ENCODE assay signal across 8 mouse cellular contexts in the genomic region with DNA sequence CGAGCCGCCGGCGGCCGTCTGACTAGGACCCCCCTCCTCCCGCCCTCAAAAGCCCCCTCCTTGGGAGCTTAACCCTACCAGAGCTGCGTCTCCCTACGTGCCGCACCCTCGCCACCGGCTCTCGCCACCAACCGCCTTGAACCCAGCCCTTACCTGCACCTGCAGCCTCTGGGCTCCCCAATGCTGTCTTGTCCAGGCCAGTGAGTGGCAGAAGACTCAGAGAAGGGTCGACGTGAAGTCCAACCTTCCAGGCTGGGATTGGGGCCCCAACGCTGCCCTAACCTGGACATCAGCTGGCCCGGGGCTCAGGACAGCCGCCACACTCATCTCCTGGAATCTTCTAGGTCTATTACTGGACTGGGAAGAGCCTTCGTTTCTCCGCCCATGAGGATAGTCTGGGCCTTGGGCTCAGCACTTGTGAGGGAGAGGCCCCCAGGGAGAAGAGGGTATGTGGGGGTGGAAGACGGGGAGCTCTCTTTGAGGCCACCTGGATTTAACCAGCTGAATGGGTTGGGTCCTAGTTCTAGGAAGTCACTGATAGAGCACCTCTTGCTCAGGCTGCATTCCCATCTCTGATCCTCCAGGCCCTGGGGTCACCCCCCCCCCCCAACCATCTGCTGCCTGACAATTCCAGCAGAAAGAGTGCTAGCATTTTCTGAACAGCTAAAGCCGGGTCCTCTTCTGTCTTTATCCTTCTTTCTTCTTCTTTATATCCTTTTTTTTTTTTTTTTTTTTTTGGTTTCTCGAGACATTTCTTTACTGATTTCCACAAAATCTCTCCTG. TPM values are rescaled to one million over a fixed set of nuclear protein-coding genes. Genes with fewer than 3 reads are reported as not detected.
DNase-seq lines count a peak whose midpoint lies in the region; ATAC-seq and TF ChIP-seq lines count a peak whose summit lies in the region.

Kcnk4 (minus strand) TSS at position 321 of the 783 bp plus-strand sequence.

- no peaks in the 10 kb centered on the region for H3K9me3 ChIP-seq in heart, postnatal 0 days (replicated peaks; ENCODE audit: control insufficient read depth, low read length)
- H3K9me3 ChIP-seq in embryonic facial prominence, embryonic 10.5 days = no peaks in the 10 kb centered on the region
- no peaks in the 10 kb centered on the region for H3K9me3 ChIP-seq in hindbrain, embryonic 16.5 days (ENCODE audit: control insufficient read depth, low read length)
- H3K9me3 ChIP-seq in midbrain, embryonic 10.5 days (replicated peaks) = no peaks in the 10 kb centered on the region

- peaks cover 12% of the 10 kb centered on the region for H3K4me1 ChIP-seq in heart, postnatal 0 days (ENCODE audit: control insufficient read depth, insufficient read depth)
- peaks cover 15% of the 10 kb centered on the region for H3K4me1 ChIP-seq in embryonic facial prominence, embryonic 10.5 days
- H3K4me1 ChIP-seq in hindbrain, embryonic 16.5 days (ENCODE audit: control insufficient read depth, insufficient read depth, low read depth, low read length) = peaks cover 26% of the 10 kb centered on the region
- peaks cover 24% of the 10 kb centered on the region for H3K4me1 ChIP-seq in midbrain, embryonic 10.5 days

- no peaks in the 10 kb centered on the region for H3K36me3 ChIP-seq in heart, postnatal 0 days (replicated peaks; ENCODE audit: control insufficient read depth, insufficient read depth, low read length)
- H3K36me3 ChIP-seq in embryonic facial prominence, embryonic 10.5 days (replicated peaks) = no peaks in the 10 kb centered on the region
- no peaks in the 10 kb centered on the region for H3K36me3 ChIP-seq in hindbrain, embryonic 16.5 days (ENCODE audit: control insufficient read depth, insufficient read depth, low read length)
- 0 out of 2 replicates have a peak, but pooled peaks cover 2% of the 10 kb centered on the region for H3K36me3 ChIP-seq in midbrain, embryonic 10.5 days

- peak within 1 kb of the TSS; percentile 70 for H3K4me2 ChIP-seq in heart, postnatal 0 days (ENCODE audit: low read depth, low read length)
- H3K4me2 ChIP-seq in hindbrain, embryonic 16.5 days (ENCODE audit: low read length) = peak within 1 kb of the TSS; percentile 84

- no peak for ATAC-seq in heart, postnatal 0 days (ENCODE audit: insufficient read depth, low read depth)
- no peak; the same call in 1 of the 2 replicates for ATAC-seq in hindbrain, embryonic 16.5 days

- 13% methylated on average over 22 of the region's 23 CpGs for WGBS in heart, postnatal 0 days
- WGBS in embryonic facial prominence, embryonic 10.5 days = 10% methylated on average over 23 of the region's 23 CpGs
- WGBS in hindbrain, embryonic 16.5 days = 8% methylated on average over 23 of the region's 23 CpGs
- 13% methylated on average over 20 of the region's 23 CpGs for WGBS in midbrain, embryonic 10.5 days

- H3K27ac ChIP-seq in heart, postnatal 0 days (ENCODE audit: low read depth) = no peak within 1 kb of the TSS
- no peak within 1 kb of the TSS for H3K27ac ChIP-seq in embryonic facial prominence, embryonic 10.5 days (replicated peaks)
- H3K27ac ChIP-seq in hindbrain, embryonic 16.5 days (ENCODE audit: low read depth, low read length) = peak within 1 kb of the TSS; percentile 31; the same call in 1 of the 2 replicates
- H3K27ac ChIP-seq in midbrain, embryonic 10.5 days (replicated peaks) = no peak within 1 kb of the TSS; the same call in 1 of the 2 replicates

- no peak for TF ChIP-seq CTCF in heart, postnatal 0 days (IDR thresholded peaks at IDR 0.05; ENCODE audit: low read depth)

- TF ChIP-seq EP300 in heart, postnatal 0 days (IDR thresholded peaks at IDR 0.05; ENCODE audit: low read depth) = no peak

- peaks cover 58% of the 10 kb centered on the region for H3K27me3 ChIP-seq in heart, postnatal 0 days (ENCODE audit: control insufficient read depth, insufficient read depth, low read length)
- H3K27me3 ChIP-seq in embryonic facial prominence, embryonic 10.5 days (replicated peaks; ENCODE audit: low read depth, poor library complexity, severe bottlenecking) = peaks cover 81% of the 10 kb centered on the region
- peaks cover 36% of the 10 kb centered on the region for H3K27me3 ChIP-seq in hindbrain, embryonic 16.5 days (replicated peaks; ENCODE audit: control insufficient read depth, insufficient read depth, low read length)
- peaks cover 85% of the 10 kb centered on the region for H3K27me3 ChIP-seq in midbrain, embryonic 10.5 days (ENCODE audit: low read depth, poor library complexity, severe bottlenecking)

- intact Hi-C loops in heart, postnatal 36 days (cut with DNase I) = no loop called here

- peak within 1 kb of the TSS; percentile 55 for H3K9ac ChIP-seq in heart, postnatal 0 days (replicated peaks; ENCODE audit: low read depth, low read length)
- H3K9ac ChIP-seq in hindbrain, embryonic 16.5 days (ENCODE audit: low read depth, low read length) = peak within 1 kb of the TSS; percentile 74

- H3K4me3 ChIP-seq in heart, postnatal 0 days (ENCODE audit: low read depth, low read length) = peak within 1 kb of the TSS; percentile 48
- peak within 1 kb of the TSS; percentile 49 for H3K4me3 ChIP-seq in embryonic facial prominence, embryonic 10.5 days
- peak within 1 kb of the TSS; percentile 51 for H3K4me3 ChIP-seq in hindbrain, embryonic 16.5 days (ENCODE audit: low read length)
- peak within 1 kb of the TSS; percentile 47 for H3K4me3 ChIP-seq in midbrain, embryonic 10.5 days

- DNase-seq in heart, postnatal 0 days (ENCODE audit: low spot score) = no peak
- no peak for DNase-seq in heart, postnatal 36 days
- DNase-seq in embryonic facial prominence, embryonic 10.5 days (ENCODE audit: low spot score) = no peak
- DNase-seq in midbrain, embryonic 10.5 days (ENCODE audit: low spot score) = no peak
- no peak for DNase-seq in ovary, postnatal 10 days (ENCODE audit: low spot score)
- no peak for DNase-seq in B cell, adult 2 months
- no peak for DNase-seq in kidney, adult 11 months

RNA-seq across cellular contexts. Expression of gene Kcnk4, which starts in this region (rescaled TPM):
- not detected in 2 replicates for total RNA-seq in heart, postnatal 0 days (2014; rRNA removed; ENCODE audit: low replicate concordance)
- polyA plus RNA-seq in heart, postnatal 0 days (2015; fragmentation: Nextera tagmentation; extraction: Ambion mirVana) = 0.04 and 0.30 TPM in 2 replicates
- total RNA-seq in heart, postnatal 36 days (2021) = not detected
- polyA plus RNA-seq in embryonic facial prominence, embryonic 10.5 days (2016; fragmentation: Nextera tagmentation; extraction: Ambion mirVana) = 0.23 TPM in 1 of 2 replicates, not detected in the other
- polyA plus RNA-seq in hindbrain, embryonic 16.5 days (2015; fragmentation: Nextera tagmentation; extraction: Ambion mirVana) = 14.4 and 19.1 TPM in 2 replicates
- 0.11 TPM in 1 of 2 replicates, not detected in the other for polyA plus RNA-seq in midbrain, embryonic 10.5 days (2016; fragmentation: Nextera tagmentation; extraction: Ambion mirVana)

Comparison
In these comparisons a context has a peak if more than half of its experiments do, and no peak if none do; other contexts are left out.
1. RNA of gene Kcnk4 (polyA plus RNA-seq): 14.4 to 19.1 TPM in hindbrain, embryonic 16.5 days; 0.04 to 0.30 TPM in heart, postnatal 0 days, 0.11 TPM in midbrain, embryonic 10.5 days and 0.23 TPM in embryonic facial prominence, embryonic 10.5 days; every median in the first group is over 10 times any median in the second.
2. Peak in every context shown above with its lines, with median percentiles within 50 percentile points of each other: H3K4me3 ChIP-seq.